Mouse (Mus musculus): ENCODE results near the gene Ina. TPM values are rescaled to one million over a fixed set of nuclear protein-coding genes. Genes with fewer than 3 reads are reported as not detected.

The Ina gene
- polyA plus RNA-seq, 1 experiment from 2014 or later, result 680 TPM

- ATAC-seq (ENCODE audit: low read depth), result no peak
- 53% methylated on average over 5 of the region's 5 CpGs for WGBS
- Histone ChIP-seq H3K27me3 (peaks cover 3% of the 10 kb centered on the region; the same call in 1 of the 2 replicates), H3K4me1 (replicated peaks) (no peaks in the 10 kb centered on the region), H3K4me2 (no peak overlapping the region), H3K9ac (no peak overlapping the region), H3K36me3 (no peaks in the 10 kb centered on the region), H3K27ac (replicated peaks) (no peak overlapping the region), H3K4me3 (no peak overlapping the region), H3K9me3 (no peaks in the 10 kb centered on the region)
Measured at GRCm38 (mm10) chr19:47005873-47006272, 8.6 kb upstream of the Ina start.

- Histone ChIP-seq H3K4me1 (replicated peaks) (no peaks in the 10 kb centered on the region), H3K9me3 (no peaks in the 10 kb centered on the region), H3K36me3 (no peaks in the 10 kb centered on the region), H3K27ac (replicated peaks) (no peak overlapping the region), H3K27me3 (peaks cover 3% of the 10 kb centered on the region; the same call in 1 of the 2 replicates), H3K9ac (no peak overlapping the region), H3K4me3 (no peak overlapping the region), H3K4me2 (no peak overlapping the region)
- 6% methylated on average over 4 of the region's 4 CpGs for whole genome bisulfite sequencing
- no peak for ATAC-seq (ENCODE audit: low read depth)
Measured at GRCm38 (mm10) chr19:47006321-47006720, 8.2 kb upstream of the Ina start.

GRCm38 (mm10) chr19:47009420-47009819 lies 5.1 kb upstream of the Ina start:
- Histone ChIP-seq H3K27ac (replicated peaks) (no peak overlapping the region), H3K4me1 (replicated peaks) (no peaks in the 10 kb centered on the region; the same call in 1 of the 2 replicates), H3K27me3 (peaks cover 24% of the 10 kb centered on the region), H3K9me3 (no peaks in the 10 kb centered on the region), H3K4me2 (no peak overlapping the region), H3K9ac (no peak overlapping the region), H3K4me3 (no peak overlapping the region), H3K36me3 (no peaks in the 10 kb centered on the region)
- no peak for ATAC-seq (ENCODE audit: low read depth)
- 90% methylated on average over 7 of the region's 7 CpGs for WGBS

- 80% methylated on average over 5 of the region's 5 CpGs for WGBS
- no peak overlapping the region for H3K4me3 ChIP-seq
- no peak overlapping the region for H3K4me2 ChIP-seq
- H3K9me3 ChIP-seq, result no peaks in the 10 kb centered on the region
- ATAC-seq (ENCODE audit: low read depth), result no peak
- peaks cover 29% of the 10 kb centered on the region for H3K27me3 ChIP-seq
- peaks cover under 1% of the 10 kb centered on the region for H3K4me1 ChIP-seq (replicated peaks)
- no peaks in the 10 kb centered on the region for H3K36me3 ChIP-seq
- no peak overlapping the region for H3K9ac ChIP-seq
- H3K27ac ChIP-seq (replicated peaks), result no peak overlapping the region
Measured at GRCm38 (mm10) chr19:47009943-47010342, 4.6 kb upstream of the Ina start.

GRCm38 (mm10) chr19:47012521-47013130 lies 1.9 kb upstream of the Ina start:
- no peak overlapping the region for H3K27ac ChIP-seq (replicated peaks)
- H3K4me3 ChIP-seq, result 0 out of 2 replicates have a peak overlapping the region, but pooled peaks have one; percentile 87
- ATAC-seq (ENCODE audit: low read depth), result no peak
- H3K27me3 ChIP-seq, result peaks cover 41% of the 10 kb centered on the region
- no peaks in the 10 kb centered on the region for H3K9me3 ChIP-seq
- WGBS, result 91% methylated on average over 15 of the region's 15 CpGs
- peak overlapping the region; percentile 92 for H3K4me2 ChIP-seq
- H3K36me3 ChIP-seq, result no peaks in the 10 kb centered on the region
- no peak overlapping the region for H3K9ac ChIP-seq
- peaks cover 11% of the 10 kb centered on the region for H3K4me1 ChIP-seq (replicated peaks)

GRCm38 (mm10) chr19:47013340-47014158 lies 949 bp upstream of the Ina start:
- 10% methylated on average over 20 of the region's 20 CpGs for WGBS
- no peak for ATAC-seq (ENCODE audit: low read depth)
- H3K27ac ChIP-seq (replicated peaks), result peak overlapping the region; percentile 97

GRCm38 (mm10) chr19:47014159-47014446 lies 395 bp upstream of the Ina start:
- no peaks in the 10 kb centered on the region for H3K9me3 ChIP-seq
- WGBS, result 2% methylated on average over 11 of the region's 11 CpGs
- peak overlapping the region; percentile 97 for H3K27ac ChIP-seq (replicated peaks)
- H3K4me3 ChIP-seq, result peak overlapping the region; percentile 87
- peak overlapping the region; percentile 92 for H3K4me2 ChIP-seq
- peaks cover 15% of the 10 kb centered on the region for H3K4me1 ChIP-seq (replicated peaks)
- peak overlapping the region; percentile 96 for H3K9ac ChIP-seq
- peaks cover 41% of the 10 kb centered on the region for H3K27me3 ChIP-seq
- peak; percentile 52 for ATAC-seq (ENCODE audit: low read depth)
- H3K36me3 ChIP-seq, result no peaks in the 10 kb centered on the region

More at GRCm38 (mm10) chr19:47013340-47014158, 949 bp upstream of the Ina start:
- Histone ChIP-seq H3K27me3 (peaks cover 41% of the 10 kb centered on the region), H3K4me3 (peak overlapping the region; percentile 87), H3K9ac (peak overlapping the region; percentile 96), H3K36me3 (no peaks in the 10 kb centered on the region), H3K4me2 (peak overlapping the region; percentile 92), H3K9me3 (no peaks in the 10 kb centered on the region), H3K4me1 (replicated peaks) (peaks cover 11% of the 10 kb centered on the region)

GRCm38 (mm10) chr19:47015396-47015795 lies 898 bp downstream of the Ina start:
- Histone ChIP-seq H3K9ac (peak overlapping the region; percentile 96), H3K36me3 (peaks cover 4% of the 10 kb centered on the region), H3K27ac (replicated peaks) (peak overlapping the region; percentile 97), H3K27me3 (peaks cover 38% of the 10 kb centered on the region), H3K4me2 (peak overlapping the region; percentile 92), H3K4me1 (replicated peaks) (peaks cover 28% of the 10 kb centered on the region), H3K9me3 (no peaks in the 10 kb centered on the region), H3K4me3 (peak overlapping the region; percentile 87)
- under 1% methylated on average over 37 of the region's 37 CpGs for WGBS
- peak; percentile 0; the same call in 1 of the 2 replicates for ATAC-seq (ENCODE audit: low read depth)

GRCm38 (mm10) chr19:47015965-47016364 lies 1.5 kb downstream of the Ina start:
- Histone ChIP-seq H3K4me1 (replicated peaks) (peaks cover 34% of the 10 kb centered on the region), H3K27me3 (peaks cover 38% of the 10 kb centered on the region), H3K27ac (replicated peaks) (peak overlapping the region; percentile 97), H3K9ac (peak overlapping the region; percentile 96), H3K36me3 (peaks cover 9% of the 10 kb centered on the region), H3K4me3 (peak overlapping the region; percentile 87), H3K4me2 (peak overlapping the region; percentile 92), H3K9me3 (no peaks in the 10 kb centered on the region)
- no peak for ATAC-seq (ENCODE audit: low read depth)
- 3% methylated on average over 9 of the region's 9 CpGs for WGBS

- H3K9me3 ChIP-seq, result no peaks in the 10 kb centered on the region
- H3K9ac ChIP-seq, result peak overlapping the region; percentile 96
- H3K4me3 ChIP-seq, result peak overlapping the region; percentile 87
- under 1% methylated on average over 15 of the region's 15 CpGs for WGBS
- H3K4me1 ChIP-seq (replicated peaks), result peaks cover 37% of the 10 kb centered on the region
- peak overlapping the region; percentile 92 for H3K4me2 ChIP-seq
- peaks cover 38% of the 10 kb centered on the region for H3K27me3 ChIP-seq
- peak overlapping the region; percentile 97 for H3K27ac ChIP-seq (replicated peaks)
- peaks cover 14% of the 10 kb centered on the region for H3K36me3 ChIP-seq
- no peak for ATAC-seq (ENCODE audit: low read depth)
Measured at GRCm38 (mm10) chr19:47016487-47016886, 2.0 kb downstream of the Ina start.

GRCm38 (mm10) chr19:47017831-47018230 lies 3.3 kb downstream of the Ina start:
- 0% methylated on average over 3 of the region's 3 CpGs for WGBS
- peak overlapping the region; percentile 97 for H3K27ac ChIP-seq (replicated peaks)
- no peak for ATAC-seq (ENCODE audit: low read depth)

GRCm38 (mm10) chr19:47018330-47018729 lies 3.8 kb downstream of the Ina start:
- Histone ChIP-seq H3K27ac (replicated peaks) (peak overlapping the region; percentile 97), H3K9me3 (no peaks in the 10 kb centered on the region), H3K4me2 (peak overlapping the region; percentile 92), H3K9ac (peak overlapping the region; percentile 96), H3K27me3 (peaks cover 27% of the 10 kb centered on the region), H3K36me3 (peaks cover 33% of the 10 kb centered on the region), H3K4me3 (peak overlapping the region; percentile 87), H3K4me1 (replicated peaks) (peaks cover 37% of the 10 kb centered on the region)
- 5% methylated on average over 2 of the region's 2 CpGs for WGBS
- no peak for ATAC-seq (ENCODE audit: low read depth)

More at GRCm38 (mm10) chr19:47017831-47018230, 3.3 kb downstream of the Ina start:
- H3K27me3 ChIP-seq, result peaks cover 32% of the 10 kb centered on the region
- H3K4me3 ChIP-seq, result peak overlapping the region; percentile 87
- H3K9me3 ChIP-seq, result no peaks in the 10 kb centered on the region
- H3K4me2 ChIP-seq, result peak overlapping the region; percentile 92
- peaks cover 37% of the 10 kb centered on the region for H3K4me1 ChIP-seq (replicated peaks)
- H3K36me3 ChIP-seq, result peaks cover 28% of the 10 kb centered on the region
- peak overlapping the region; percentile 96 for H3K9ac ChIP-seq
